Mouse (Mus musculus): ENCODE data around the gene Slc32a1.

Gene Slc32a1

DNA sequence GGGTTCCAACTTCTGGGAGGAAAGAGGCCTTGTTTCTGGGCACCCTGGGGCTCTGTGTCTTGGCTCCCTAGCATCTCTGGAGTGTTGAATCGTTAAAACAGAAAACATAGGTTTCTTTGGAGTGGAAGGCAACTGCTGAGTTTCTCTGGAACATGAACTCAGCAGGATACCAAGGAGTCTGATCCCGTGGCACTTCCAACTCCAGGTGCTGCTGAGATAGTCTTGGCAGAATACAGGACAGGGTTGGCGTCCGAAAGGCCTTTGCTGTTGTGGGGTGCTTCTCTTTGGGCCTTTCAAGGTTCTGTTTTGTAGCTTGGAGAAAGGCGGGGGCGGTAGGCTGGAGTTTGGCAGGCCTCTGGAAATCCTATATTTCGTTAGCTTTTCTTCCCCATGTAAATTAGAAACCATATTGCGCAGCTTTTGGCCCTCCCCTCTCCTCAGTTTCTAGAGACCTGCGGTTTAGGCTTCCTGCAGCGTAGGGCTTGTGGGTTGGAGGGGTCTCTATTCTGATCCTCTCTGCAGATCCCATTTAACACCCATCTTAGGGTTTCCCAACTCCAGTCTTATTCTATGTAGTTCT is 2.2 kb downstream of the Slc32a1 start:
- DNase-seq (ENCODE audit: low read depth): no peak

DNA sequence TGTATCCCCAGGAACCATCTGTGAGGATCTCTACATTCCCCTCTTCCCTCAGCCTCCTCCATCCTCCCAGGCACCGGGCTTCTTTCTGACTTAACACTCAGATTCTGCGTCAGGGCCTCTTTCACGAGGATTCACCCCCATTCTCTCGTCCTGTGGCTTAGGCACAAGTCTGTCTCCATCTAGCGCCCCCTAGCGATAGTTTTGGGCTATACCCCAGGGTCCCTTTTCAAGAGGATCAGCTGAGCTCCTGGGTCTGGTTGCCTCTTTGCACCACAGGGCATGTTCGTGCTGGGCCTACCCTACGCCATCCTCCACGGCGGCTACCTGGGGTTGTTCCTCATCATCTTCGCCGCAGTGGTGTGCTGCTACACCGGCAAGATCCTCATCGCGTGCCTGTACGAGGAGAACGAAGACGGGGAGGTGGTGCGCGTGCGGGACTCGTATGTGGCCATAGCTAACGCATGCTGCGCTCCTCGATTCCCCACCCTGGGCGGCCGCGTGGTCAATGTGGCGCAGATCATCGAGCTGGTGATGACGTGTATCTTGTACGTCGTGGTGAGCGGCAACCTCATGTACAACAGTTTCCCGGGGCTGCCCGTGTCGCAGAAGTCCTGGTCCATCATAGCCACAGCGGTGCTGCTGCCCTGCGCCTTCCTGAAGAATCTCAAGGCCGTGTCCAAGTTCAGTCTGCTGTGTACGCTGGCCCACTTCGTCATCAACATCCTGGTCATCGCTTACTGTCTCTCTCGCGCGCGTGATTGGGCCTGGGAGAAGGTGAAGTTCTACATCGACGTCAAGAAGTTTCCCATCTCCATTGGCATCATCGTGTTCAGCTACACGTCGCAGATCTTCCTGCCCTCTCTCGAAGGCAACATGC is 3.2 kb downstream of the Slc32a1 start:
- DNase-seq (ENCODE audit: low read depth): peak; percentile 54

GRCm38 (mm10) chr2:158614418-158614955 is 3.9 kb downstream of the Slc32a1 start:
- no peak for DNase-seq (ENCODE audit: low read depth)

DNA sequence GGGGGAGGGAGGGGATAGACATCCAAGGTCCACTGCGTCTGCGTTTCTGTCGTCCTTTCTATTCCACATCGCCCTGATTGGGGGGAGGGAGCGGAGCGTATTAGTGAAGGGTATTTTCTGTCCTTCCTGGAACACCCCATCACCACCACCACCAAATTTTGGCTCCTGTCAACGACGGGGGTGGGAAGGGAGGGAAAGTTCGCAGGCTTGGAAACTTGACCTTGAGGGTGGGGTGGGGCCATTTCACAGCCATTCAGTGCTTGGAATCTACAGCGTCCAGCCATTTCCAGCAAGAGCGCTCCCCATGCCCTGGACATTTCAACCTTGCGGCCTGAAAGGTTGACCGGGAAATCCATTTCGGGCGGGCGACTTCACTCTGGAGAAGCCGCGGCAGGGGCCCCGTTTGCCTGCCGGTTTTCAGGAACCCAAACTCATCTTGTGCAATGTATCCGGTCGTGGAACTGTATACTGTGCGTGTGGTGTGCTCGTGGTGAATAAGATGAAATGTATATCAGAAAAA is 4.7 kb downstream of the Slc32a1 start:
- no peak for DNase-seq (ENCODE audit: low read depth)

GRCm38 (mm10) chr2:158615702-158616101 is 5.1 kb downstream of the Slc32a1 start:
- DNase-seq (ENCODE audit: low read depth): no peak

- DNase-seq (ENCODE audit: low read depth): no peak
Measured at GRCm38 (mm10) chr2:158616296-158616695, 5.7 kb downstream of the Slc32a1 start.

DNA sequence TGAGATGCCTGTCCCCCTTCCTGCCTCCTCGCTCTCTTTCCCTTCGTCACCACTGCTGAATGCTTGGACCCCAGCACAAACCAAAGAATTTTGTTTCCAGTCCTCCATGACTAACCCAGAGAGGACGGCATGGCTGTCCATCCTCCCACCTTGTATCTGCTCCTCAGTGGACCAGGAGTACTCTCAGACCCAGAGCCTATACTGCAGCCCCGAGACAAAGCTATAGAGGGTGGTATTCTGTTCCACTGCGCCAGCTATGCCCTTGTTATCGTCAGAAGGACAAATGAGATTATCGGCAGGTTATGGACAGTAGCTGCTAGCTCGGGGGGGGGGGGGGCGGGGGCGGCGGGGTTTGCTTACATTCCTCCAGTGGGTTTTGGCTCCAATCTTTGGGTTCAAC is 6.2 kb downstream of the Slc32a1 start:
- no peak for DNase-seq (ENCODE audit: low read depth)

DNA sequence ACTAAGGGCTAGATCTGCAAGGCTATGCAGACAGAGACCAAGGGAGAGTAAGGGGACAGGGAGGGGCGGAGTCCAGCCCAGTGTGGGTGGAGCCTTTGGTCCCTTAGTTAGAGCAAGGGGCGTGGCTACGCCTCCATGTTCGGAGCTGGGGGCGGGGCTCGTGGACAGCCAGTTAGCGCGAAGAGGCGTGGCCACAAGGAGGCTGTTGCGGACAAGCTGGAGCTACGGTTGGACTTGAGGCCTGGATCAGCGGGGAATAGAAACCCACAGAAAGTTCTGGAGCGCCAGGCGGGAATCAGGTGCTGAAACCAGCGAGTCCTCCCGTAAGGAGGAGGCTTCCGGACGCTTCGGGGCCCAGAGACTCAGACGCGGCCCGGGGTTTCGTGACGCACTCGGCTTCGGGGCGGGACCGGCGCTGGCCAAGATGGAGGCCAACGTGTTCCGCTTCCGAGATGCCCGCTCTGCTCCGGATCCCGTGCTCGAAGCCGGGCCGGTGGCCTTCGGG is 14.2 kb downstream of the Slc32a1 start, which contains the start of gene Actr5:
Actr5 (plus strand) TSS at position 171 of the 505 bp plus-strand sequence.
- peak; percentile 92 for DNase-seq (ENCODE audit: low read depth)

DNA sequence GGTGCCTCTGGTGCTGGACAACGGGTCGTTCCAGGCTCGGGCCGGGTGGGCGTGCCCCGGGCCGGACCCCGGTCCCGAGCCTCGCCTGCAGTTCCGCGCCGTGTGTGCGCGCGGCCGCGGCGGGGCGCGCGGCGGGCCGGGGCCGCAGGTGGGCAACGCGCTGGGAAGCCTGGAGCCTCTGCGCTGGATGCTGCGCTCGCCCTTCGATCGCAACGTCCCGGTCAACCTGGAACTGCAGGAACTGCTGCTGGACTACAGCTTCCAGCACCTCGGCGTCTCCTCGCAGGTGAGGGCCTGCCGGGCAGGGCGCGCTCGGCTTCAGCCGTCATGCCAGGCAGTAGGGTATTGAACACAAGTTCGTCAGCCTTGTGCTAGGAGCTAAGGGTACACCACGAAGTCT is 14.7 kb downstream of the Slc32a1 start:
- no peak for DNase-seq (ENCODE audit: low read depth)

DNA sequence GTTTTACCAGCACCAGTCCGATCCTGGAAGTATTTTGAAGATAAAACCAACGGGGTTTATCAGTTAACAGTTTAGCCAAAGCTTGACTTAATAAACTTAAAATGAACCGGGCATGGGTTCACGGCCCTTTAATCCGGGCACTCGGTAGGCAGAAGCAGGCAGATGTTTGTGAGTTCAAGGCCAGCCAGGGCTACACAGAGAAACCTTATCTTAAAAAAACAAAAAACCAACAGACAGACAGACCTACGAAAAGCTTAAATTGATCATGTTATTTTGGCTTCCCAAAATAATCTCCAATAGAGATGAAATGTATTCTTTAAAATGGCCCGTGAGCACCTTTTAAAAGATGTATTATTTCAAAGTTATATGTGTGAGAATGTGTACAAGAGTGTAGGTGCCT is 15.1 kb downstream of the Slc32a1 start:
- no peak for DNase-seq (ENCODE audit: low read depth)

DNA sequence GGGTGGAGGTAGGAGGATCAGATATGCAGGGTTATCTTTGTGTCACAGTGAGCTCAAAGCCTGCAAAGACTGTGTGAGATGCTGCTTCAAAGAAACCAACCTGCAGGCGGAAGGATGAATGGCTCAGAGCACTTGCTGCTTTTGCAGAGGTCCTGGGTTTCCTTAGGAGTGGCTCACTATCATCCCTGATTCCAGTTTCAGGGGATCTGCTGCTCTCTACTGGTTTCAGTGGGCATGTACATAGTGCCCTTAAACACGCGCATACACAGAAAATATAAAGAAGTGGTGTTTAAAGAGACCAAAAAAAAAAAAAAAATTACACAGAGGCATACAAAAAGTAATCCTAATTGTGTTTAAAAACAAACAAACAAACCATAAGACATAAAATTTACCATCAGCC is 18.3 kb downstream of the Slc32a1 start:
- no peak for DNase-seq (ENCODE audit: low read depth)

DNA sequence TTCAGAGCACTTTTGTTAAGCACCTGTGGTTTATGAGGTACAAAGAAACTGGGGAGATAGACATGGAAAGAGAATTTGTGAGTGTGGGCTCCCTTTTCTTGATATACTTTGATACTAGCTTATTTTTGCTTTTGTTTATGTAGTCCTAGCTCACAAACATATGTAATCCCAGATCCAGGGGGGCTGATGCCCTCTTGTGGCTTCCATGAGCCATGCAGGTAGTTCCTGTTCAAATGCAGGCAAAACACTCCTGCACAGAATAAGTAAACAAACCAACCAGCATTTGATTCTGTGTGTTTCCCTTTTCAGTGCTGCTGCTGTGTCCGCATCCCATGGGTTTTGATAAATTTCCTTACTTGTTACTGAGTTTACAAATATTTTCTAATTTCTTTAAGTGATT is 18.8 kb downstream of the Slc32a1 start:
- DNase-seq (ENCODE audit: low read depth): no peak

DNA sequence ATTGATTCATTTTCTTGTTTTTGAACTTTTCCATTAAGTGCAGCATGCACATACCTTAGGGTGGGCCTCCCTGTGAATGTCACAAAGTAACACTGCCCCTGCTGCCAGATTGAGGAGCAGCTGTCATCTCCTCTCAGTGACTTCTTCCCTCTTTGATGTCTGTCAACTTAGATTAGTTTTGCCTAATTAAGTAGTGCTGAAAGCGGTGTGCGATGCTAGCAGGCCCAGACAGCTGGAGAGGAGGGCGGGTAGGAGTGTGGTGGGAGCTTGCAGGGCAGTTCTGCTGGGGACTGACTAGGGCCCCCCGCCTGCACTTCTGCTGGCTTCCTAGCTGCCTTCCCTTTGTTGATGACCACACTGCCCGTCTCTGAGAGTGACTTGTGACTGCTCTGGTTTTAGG is 21.3 kb downstream of the Slc32a1 start:
- no peak for DNase-seq (ENCODE audit: low read depth)

DNA sequence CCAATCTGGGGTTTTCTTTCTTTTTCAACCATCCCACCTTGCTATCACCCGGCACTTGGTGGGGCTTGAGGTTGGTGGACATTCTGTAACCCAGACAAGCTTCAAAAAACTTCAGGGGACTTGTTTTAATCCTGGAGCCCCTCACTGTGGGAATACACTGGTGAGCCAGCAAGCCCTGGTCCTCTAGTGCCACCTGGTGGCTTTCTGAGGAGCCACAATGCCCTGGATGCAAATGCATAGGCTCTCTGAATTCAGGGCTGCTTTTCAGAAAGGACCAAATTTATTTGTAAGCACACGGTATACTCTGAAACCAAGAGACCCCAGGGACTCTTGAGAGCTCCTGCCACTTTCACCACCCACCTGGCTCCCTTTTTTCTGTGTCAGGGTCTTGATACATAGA is 31.3 kb downstream of the Slc32a1 start:
- DNase-seq (ENCODE audit: low read depth): no peak

DNA sequence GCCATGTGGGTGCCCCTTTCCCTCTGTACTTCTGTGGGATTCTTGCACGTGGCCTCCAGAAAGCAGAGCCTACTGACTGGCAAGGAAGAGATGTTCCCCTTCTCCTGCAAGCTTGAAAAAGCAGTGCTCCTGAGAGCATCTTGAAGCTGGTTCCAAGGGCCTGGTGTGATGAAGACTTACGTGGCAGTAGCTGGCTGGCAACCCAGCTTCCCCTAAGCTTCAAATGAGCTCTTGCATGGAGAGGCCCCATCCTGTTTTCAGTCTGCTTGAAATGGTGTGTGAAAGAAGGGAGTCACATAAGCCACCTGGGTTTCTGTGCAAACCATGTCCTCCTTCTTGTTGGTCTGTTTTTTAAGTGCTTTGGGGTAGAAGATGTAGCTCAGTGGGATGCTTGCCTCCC is 32.0 kb downstream of the Slc32a1 start:
- no peak for DNase-seq (ENCODE audit: low read depth)

DNA sequence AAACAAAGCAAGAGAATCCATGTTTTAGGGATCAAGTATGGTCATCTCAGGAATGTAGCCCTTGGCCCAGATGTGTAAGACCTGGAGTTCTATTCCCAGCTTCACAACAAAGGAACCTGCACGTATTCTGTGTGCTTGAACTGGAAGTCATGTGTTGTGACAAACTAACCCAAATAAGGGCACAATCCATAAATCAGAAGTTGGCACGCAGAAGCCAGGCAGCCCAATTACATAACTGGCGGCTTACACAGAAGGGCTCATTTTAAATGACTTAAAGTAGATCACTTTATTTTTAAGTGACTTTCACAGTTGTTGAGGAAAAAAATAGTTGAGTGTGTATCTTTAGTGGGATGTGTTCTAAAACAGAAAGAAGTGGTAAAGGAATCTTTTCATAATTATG is 33.2 kb downstream of the Slc32a1 start:
- no peak for DNase-seq (ENCODE audit: low read depth)

DNA sequence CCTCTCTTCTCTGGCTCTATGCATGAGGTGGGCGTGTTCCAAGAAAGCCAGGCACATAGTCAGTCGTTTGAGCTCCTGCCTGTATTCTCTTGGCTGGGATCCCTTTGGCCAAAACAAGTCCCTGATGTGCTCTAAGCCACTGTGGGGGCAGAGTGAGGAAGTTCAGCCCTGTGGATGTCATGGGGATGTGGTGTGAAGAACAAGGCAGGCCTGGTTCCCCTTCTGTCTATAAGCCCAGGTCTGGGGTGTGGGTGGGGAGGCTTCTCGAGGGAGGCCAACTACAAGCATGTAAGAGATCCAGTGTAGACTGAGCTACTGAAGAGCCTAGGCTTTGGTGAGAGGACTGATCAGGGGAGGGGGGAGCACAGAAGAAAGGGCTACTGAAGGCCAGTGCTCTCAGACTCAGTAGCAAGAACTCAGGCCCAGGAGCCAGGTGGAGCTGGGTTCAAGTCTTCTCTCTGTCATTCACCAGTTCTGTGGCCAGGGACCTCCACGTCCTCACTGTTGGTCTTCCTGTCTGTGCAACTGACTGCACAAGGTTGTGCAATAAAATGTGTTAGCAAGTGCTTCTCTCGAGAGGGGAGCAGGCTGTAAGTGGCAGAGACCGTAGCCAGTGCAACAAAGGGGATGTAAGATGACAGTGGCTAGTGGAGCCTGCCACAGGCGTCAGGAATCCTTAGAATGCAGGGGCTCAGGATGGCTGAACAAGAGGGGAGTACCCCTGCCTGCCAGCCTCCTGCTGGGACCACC is 40.8 kb downstream of the Slc32a1 start:
- no peak for DNase-seq (ENCODE audit: low read depth)

- DNase-seq (ENCODE audit: low read depth): peak; percentile 41
Measured at GRCm38 (mm10) chr2:158652985-158653384, 42.4 kb downstream of the Slc32a1 start.

GRCm38 (mm10) chr2:158654717-158655116 is 44.1 kb downstream of the Slc32a1 start:
- no peak for DNase-seq (ENCODE audit: low read depth)

DNA sequence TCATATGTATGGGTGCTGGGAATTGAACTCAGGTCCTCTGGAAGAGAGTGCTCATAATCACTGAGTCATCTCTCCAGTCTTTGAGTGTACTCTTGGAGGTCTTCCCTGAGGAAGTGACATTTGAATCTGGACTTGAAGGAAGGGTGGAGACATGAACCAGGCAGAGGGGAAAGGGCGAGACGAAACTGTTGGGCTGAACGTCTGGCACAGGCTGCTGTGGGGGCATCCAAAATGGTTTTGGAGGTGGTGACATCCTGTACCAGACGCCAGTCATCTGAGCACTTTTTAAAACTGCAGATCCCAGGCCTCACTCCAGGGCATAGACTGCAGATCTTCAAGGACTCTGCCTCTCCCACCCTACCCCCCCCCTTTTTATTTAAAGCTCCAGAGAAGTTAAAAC is 45.2 kb downstream of the Slc32a1 start:
- DNase-seq (ENCODE audit: low read depth): no peak

GRCm38 (mm10) chr2:158658822-158659221 is 48.3 kb downstream of the Slc32a1 start:
- DNase-seq (ENCODE audit: low read depth): no peak

- no peak for DNase-seq (ENCODE audit: low read depth)
Measured at GRCm38 (mm10) chr2:158659346-158659745, 48.8 kb downstream of the Slc32a1 start.
